Mouse (Mus musculus) c-Kit-positive CD71-positive TER-119-negative erythroid progenitor cells, embryonic 14.5 days (primary cell): ENCODE results near the gene Txndc5.

ENCODE experiments used
- DNase-seq: peaks from one replicate; pipeline ENCODE4 v3.0.0-alpha.2; 2013; ENCODE audit warnings: low read depth

Gene Txndc5

GRCm38 (mm10) chr13:38528687-38529294 is at the start of gene Txndc5:
Gene Txndc5, minus strand, starts transcription at chr13:38528824.
- no peak for DNase-seq

GRCm38 (mm10) chr13:38574668-38575067 is 46.0 kb upstream of the Txndc5 start:
- no peak for DNase-seq

DNA sequence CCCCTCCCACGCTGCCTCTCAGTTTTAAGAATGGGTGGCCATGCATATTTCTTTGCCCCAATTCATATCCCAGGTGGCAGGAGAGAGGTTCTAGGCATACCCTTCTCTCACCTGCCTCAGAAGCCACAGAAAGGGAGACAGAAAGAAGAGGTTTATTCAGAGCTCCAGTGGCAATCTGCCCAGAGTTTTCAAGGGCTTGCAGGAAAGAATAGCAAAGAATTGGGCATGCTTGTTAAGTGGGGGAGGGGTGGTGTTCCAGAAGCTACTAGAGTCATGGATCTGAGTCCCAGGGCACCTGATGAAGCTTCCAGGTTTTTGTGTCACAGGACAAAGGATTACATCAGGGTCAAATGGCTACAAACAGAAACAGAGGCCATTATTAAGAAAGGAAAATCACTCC is 44.7 kb upstream of the Txndc5 start:
- DNase-seq = no peak

DNA sequence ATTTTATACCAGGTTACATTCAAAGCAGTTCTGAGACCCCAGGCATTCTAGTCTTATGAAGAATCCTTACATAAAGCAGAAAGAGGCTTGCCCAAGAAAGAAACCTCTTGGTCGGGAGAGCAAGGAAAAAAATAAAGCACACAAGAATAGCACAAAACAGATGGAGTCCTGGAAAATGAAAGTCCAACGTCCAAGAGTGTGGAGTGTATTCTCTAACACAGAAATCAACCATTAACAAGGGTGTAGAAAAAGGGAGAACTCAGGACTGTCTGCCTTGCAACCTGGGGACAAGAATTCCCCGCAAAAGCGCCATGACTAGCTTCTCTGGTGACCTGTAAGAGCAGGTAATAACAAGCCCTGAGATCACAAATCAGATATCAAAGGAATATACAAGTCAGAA is 36.6 kb upstream of the Txndc5 start:
- no peak for DNase-seq

DNA sequence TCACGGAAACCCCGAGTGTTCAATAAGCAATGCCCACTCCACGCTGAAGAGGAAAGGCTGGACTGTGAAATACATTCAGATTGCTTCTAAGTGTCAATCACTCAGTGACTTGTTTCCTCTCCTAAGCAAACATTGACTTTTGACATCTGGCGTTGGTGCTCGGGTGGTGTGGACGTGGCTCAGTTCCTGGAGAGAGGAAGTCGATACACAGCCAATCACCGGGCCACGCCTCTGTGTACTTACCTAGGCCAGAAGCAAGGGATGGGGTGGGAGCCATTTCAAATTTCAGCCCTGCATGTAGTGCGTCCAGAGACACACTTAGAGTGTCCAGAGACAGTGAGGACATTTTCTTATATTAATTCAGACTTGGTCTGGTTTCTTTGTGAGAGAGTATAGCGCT is 26.0 kb upstream of the Txndc5 start:
- DNase-seq = no peak

GRCm38 (mm10) chr13:38554210-38554609 is 25.6 kb upstream of the Txndc5 start:
- DNase-seq = no peak

DNA sequence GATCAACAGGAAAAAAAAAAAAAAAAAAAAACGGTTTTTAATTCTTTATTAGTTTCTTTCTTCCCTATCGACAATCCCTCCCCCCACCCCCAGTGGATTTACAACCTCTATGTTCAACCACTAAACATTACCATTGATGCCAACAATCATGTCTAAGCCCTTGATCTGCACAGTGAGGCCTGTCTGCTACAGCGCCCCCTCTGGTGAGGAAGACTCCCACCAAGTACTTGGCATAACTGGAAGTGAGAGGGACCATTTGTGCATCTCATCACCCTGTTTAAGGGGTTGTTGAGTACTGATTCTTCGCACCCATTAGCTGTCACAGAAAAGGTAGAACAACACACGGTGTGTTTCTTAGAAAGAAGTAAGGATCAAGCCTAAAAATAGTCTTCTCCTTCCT is 20.1 kb upstream of the Txndc5 start:
- DNase-seq = no peak

GRCm38 (mm10) chr13:38547717-38548116 is 19.1 kb upstream of the Txndc5 start:
- no peak for DNase-seq

DNA sequence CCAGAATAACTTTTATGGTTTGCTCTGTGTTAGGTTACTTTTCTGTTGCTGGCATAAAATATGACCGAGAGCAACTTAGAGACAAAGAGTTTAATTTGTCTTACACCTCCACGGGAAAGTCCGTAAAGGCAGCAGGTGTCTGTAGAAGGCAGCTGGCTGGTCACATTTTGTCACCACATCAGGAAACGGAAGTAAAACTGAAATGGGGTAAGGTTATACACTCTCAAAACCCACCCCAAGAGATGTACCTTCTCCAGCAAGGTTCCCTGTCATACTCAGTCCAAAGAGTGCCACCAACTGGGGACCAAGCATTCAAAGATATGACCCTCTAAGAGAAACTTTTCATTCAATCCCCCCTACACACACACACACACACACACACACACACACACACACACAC is 18.1 kb upstream of the Txndc5 start:
- no peak for DNase-seq

DNA sequence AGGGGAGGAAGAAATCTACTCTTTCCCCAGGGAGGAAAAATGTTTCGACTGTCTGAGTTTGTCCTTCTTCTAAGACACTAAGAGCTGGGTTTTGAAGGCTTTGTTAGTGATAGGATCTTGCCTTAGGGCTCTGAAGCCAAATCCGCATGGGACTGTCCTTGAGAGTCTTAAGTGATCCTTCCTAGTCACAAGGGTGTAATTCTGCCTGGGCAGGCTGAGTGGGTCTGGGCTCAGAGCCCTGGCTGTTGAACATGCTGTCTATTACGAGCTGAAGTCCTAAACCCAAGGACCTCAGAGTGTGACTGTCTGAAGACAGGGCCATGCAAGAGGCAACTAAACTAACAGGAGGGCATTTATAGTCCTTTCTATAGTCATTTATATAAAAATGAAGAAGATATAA is 16.8 kb upstream of the Txndc5 start:
- no peak for DNase-seq

- DNase-seq = no peak
Observed at GRCm38 (mm10) chr13:38544769-38545445, 16.3 kb upstream of the Txndc5 start.

DNA sequence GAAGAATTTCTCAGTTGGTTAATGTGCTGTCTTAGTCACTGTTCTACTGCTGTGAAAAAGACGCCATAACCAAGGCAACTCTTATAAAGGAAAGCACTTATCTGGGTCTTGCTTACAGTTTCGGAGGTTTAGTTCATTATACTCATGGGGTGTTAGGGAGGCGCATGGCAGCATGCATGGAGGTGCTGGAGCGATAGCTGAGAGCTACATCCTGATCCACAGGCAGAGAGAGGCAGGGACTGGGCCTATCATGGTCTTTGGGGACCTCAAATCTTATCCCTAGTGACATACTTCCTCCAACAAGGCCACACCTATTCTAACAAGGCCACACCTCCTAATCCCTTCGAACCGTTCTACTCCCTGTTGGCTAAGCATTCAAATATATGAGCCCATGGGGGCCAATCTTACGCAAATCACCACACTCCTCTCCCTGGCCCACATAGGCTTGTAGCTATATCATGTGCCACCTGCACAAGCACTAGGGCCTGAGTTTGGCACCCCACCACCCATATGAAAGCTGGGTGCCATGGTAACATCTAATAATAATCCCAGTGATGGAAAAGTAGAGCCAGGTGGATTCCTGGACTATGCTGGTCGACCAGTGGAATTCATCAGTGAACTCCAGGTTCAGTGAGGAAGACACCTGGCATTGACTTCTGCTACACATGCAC is 15.0 kb upstream of the Txndc5 start:
- no peak for DNase-seq

GRCm38 (mm10) chr13:38539192-38539900 is 10.7 kb upstream of the Txndc5 start:
- no peak for DNase-seq

DNA sequence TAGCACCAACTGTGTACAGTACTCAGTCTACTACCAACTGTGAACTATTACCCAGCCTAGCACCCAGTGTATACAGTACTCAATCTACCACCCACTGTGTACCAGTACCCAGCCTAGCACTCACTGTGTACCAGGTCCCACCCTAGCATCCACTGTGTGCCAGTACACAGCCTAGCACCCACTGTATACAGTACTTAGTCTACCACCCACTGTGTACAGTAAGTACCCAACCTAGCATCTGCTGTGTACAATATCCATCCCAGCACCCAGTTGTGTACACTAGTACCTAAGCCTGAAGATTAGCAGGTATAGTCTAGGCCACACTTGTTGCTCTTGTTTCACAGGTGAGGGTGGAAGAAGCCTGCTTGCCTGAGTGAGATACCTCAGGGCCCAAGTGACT is 8.9 kb upstream of the Txndc5 start:
- DNase-seq = no peak

GRCm38 (mm10) chr13:38534731-38535130 is 6.1 kb upstream of the Txndc5 start:
- no peak for DNase-seq

- DNase-seq = no peak
Observed at GRCm38 (mm10) chr13:38534016-38534415, 5.4 kb upstream of the Txndc5 start.

DNA sequence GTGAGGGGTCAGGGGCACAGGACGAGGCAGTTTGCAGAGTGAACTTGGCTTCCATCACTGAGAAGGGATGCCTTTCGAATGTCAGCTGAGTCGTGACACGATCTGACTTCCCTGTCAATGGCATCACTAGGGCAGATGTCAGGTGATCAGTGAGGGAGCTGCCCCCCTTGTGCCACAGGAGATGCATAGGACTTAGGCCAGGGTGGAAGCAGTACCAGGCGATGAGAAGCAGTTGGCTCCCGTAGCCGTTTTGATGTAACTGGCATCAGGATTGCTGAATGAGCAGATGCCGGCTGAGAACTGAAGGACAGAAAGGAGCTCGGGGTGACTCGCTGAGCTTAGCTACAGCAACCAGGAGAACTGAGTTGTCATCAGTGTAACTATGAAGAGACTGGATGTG is 4.8 kb upstream of the Txndc5 start:
- no peak for DNase-seq

DNA sequence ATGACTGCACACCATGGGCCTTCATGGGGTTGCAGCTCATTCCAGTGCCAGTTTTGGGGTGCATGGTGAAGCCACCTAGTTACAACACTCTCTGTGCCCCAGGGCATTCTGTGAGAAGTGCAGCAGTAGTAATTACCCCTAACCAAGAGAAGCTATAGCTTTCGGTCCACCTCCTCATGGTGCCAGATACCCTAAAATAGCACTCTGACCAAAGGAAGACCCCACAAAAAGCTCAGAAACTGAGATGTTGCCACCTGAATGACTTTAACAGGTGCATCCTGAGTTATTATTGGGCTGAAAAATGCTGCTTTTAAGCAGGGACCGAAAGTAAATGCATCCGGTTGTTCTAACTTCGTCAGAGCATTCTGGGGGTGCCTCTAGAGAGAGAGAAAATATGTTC is 2.9 kb upstream of the Txndc5 start:
- no peak for DNase-seq

DNA sequence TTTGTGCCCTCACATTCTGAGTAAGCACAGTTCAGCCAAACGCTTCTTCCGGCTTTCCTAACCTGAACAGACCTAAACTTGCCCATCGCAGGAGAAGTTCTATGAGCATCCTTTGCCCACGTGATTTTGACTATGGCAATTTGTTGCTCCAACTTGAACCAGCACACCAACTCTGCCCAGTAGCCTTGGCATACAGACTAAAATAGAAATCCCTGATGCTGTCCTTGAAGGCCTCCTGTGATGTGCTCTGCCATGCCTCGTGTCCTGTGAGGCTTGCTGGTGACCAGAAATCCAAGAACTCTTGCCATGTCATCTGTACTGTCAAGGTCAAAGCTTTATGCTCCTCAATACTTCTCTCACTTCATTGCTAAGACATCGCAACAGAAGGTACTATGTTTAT is 952 bp upstream of the Txndc5 start:
- DNase-seq = no peak

GRCm38 (mm10) chr13:38527797-38528650 is 600 bp downstream of the Txndc5 start:
- peak; percentile 62 for DNase-seq

DNA sequence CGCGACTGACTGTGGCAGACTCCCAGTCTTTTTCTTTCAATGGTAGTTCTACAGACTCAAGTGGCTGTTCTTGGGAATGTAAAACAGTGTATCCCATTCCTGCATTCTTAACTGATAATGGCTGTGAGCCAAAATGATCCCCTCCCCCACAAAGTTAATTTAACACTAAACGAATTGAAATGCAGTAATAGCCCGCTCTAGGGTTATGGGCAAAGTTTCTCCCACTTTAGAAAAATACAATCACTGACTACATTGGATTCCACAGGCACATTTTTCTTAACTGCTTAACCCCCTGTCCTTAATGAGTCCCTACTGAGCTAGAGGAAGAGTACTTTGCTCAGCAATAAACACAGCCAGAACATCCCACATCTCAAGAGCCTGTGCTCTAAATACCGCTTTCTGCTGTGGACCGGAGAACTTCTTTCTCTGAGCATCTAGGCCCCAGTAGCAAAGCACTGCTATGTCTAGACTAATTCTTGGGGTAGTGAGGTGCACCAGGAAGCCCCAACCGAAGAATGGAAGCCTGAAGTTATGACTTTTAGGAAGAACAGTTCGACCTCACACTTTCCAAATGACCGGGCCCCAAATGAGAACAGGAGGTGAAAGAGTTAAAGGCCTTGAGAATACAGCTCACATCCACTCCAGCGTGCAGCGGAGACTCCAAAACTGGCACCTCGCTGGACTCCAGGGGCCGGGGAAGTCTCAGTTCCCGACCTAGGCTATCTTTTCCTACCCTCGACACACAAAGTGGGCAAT is 1.4 kb downstream of the Txndc5 start:
- no peak for DNase-seq
